Mouse (Mus musculus): ENCODE measurements around the gene Prdm12. TPM values are rescaled to one million over a fixed set of nuclear protein-coding genes. Genes with fewer than 3 reads are reported as not detected.
A peak's percentile ranks its signal among the peaks of the same experiment; 100 is the strongest.

Prdm12 gene
- total and polyA plus RNA-seq, 2 experiments from 2014 or later, result 1.9 to 2.5 TPM

DNA sequence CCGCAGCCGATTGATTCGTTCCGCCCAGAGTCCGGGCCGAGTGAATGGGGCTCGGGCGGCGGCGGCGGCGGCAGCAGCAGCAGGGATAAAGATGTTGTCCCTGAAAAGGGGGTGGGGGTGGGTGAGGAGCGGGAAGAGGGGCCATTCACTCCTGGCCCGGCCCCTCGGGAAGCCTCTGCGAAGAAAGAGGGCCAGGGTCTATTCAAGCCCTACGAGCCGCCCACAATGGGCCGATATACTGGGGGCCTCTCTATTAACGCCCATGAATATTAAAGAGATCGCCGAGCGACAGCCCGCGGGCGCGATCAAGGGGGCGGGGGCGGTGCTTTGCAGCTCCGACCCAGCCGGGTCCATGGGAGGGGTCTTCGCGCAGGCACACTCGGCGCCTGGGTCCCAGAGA, 3.1 kb upstream of the Prdm12 start:
- Histone ChIP-seq H3K27me3 (ENCODE audit: insufficient read depth, low read length) (peaks cover 78% of the 10 kb centered on the region), H3K9me3 (ENCODE audit: low read length) (no peaks in the 10 kb centered on the region), H3K36me3 (ENCODE audit: insufficient read depth) (no peaks in the 10 kb centered on the region), H3K27ac (ENCODE audit: low read depth, low read length) (no peak overlapping the region), H3K4me3 (ENCODE audit: low read depth, low read length) (peak overlapping the region; percentile 23), H3K9ac (no peak overlapping the region), H3K4me2 (ENCODE audit: low read depth) (peak overlapping the region; percentile 37), H3K4me1 (ENCODE audit: insufficient read depth) (peaks cover 8% of the 10 kb centered on the region)
- under 1% methylated on average over 34 of the region's 35 CpGs for WGBS
- no peak for TF ChIP-seq CTCF (IDR thresholded peaks at IDR 0.05; ENCODE audit: low read depth)
- DNase-seq, result no peak
- ATAC-seq, result no peak; the same call in 1 of the 2 replicates

DNA sequence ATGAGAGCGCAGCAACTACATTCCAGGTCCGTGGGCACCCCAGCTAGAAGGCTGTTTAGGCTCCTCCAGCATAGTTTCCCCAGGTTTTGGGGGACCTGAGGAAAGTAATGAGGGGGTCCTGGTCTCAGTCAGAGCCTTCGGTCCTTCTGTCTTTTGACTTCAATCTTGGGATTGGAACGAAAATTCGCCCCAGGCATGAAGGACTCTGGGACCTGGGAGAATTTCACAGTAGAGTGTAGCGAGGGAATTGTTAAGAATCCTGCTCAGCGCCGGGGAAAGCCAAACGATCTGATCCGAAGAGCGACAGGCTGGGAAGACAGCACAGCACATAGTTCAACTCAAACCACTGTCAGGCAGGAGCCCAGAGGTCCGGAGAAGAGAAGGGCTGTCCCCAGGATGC, 2.5 kb upstream of the Prdm12 start:
- Histone ChIP-seq H3K36me3 (ENCODE audit: insufficient read depth) (no peaks in the 10 kb centered on the region), H3K9me3 (ENCODE audit: low read length) (no peaks in the 10 kb centered on the region), H3K4me2 (ENCODE audit: low read depth) (peak overlapping the region; percentile 37; the same call in 1 of the 2 replicates), H3K4me3 (ENCODE audit: low read depth, low read length) (peak overlapping the region; percentile 23; the same call in 1 of the 2 replicates), H3K27ac (ENCODE audit: low read depth, low read length) (no peak overlapping the region), H3K9ac (no peak overlapping the region), H3K4me1 (ENCODE audit: insufficient read depth) (peaks cover 8% of the 10 kb centered on the region), H3K27me3 (ENCODE audit: insufficient read depth, low read length) (peaks cover 83% of the 10 kb centered on the region)
- no peak for ATAC-seq
- DNase-seq, result peak; percentile 48
- TF ChIP-seq CTCF (IDR thresholded peaks at IDR 0.05; ENCODE audit: low read depth), result no peak
- WGBS, result 3% methylated on average over 12 of the region's 12 CpGs

DNA sequence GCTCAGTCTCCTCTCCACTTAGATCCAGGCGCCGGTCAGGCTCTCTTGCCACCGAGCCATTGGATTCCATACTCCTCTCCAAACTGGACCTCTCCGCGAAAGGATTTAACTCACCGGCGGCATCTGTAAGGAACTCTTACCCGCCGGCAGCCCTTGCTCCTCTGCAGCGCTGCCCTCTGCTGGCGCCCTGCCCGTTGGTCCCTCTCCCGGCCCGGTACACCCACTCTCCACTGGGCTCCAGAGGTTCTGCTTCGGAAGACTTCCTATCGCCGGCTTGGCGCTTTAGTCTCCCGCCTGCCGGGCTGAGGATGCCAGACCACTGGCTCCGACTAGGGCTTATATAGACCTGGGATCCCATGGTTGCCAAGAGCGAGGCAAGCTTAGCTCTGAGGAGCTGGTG, 2.0 kb upstream of the Prdm12 start:
- DNase-seq (peak; percentile 51), ATAC-seq (peak; percentile 30; the same call in 1 of the 2 replicates)
- H3K36me3 ChIP-seq (ENCODE audit: insufficient read depth), result no peaks in the 10 kb centered on the region
- 0 out of 2 replicates have a peak overlapping the region, but pooled peaks have one; percentile 2 for H3K4me3 ChIP-seq (ENCODE audit: low read depth, low read length)
- peaks cover 8% of the 10 kb centered on the region for H3K4me1 ChIP-seq (ENCODE audit: insufficient read depth)
- peak; percentile 24; the same call in 1 of the 2 replicates for TF ChIP-seq CTCF (IDR thresholded peaks at IDR 0.05; ENCODE audit: low read depth)
- WGBS, result 2% methylated on average over 22 of the region's 22 CpGs
- H3K9me3 ChIP-seq (ENCODE audit: low read length), result no peaks in the 10 kb centered on the region
- H3K27me3 ChIP-seq (ENCODE audit: insufficient read depth, low read length), result peaks cover 85% of the 10 kb centered on the region
- no peak overlapping the region for H3K9ac ChIP-seq
- H3K27ac ChIP-seq (ENCODE audit: low read depth, low read length), result no peak overlapping the region
- no peak overlapping the region for H3K4me2 ChIP-seq (ENCODE audit: low read depth)

DNA sequence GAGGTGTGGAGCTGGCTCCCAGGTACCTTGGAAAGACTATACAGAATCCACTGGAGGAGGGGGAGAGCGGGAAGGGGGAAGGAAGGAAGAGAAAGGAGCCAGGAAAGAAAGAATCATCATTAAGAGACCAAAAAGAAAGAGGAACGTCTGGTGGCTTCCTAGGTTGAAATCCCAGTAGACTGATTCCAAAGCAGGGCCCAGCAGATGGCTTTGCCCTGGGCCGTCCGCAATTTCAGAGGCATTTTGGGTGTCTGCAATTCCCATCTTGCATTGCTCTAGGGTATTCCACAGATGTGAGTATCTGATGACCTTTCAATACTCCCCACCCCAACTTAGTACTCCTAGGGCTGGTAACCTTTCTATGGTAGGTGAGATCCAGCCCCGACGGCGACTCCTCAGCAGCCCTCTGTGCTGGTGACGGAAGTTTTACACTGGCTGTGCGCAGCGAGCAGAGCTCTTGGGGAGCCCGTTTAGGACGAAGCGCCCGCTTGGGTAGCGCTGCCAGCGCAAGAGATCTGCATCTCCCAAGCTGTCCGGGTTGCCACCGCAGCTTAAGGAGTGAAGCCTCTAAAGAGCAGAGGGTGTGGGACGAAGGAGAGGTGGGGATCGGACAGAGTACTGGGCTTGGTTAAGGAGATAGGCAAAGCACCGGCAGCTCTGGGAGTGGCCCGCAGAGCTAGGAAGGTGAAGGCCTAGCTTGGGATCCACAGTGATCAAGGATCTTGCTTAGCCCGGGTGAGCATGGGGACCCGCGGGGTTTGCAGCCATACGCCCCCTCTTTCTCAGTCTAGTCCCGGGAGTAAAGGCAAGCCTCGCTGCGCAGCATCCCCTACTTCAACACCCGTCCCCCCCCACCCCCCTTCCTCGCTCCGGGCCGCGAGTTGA, 1.0 kb upstream of the Prdm12 start:
- Histone ChIP-seq H3K9me3 (ENCODE audit: low read length) (no peaks in the 10 kb centered on the region), H3K36me3 (ENCODE audit: insufficient read depth) (no peaks in the 10 kb centered on the region), H3K27me3 (ENCODE audit: insufficient read depth, low read length) (peaks cover 82% of the 10 kb centered on the region), H3K4me3 (ENCODE audit: low read depth, low read length) (no peak overlapping the region; the same call in 1 of the 2 replicates), H3K9ac (no peak overlapping the region), H3K4me1 (ENCODE audit: insufficient read depth) (peaks cover 8% of the 10 kb centered on the region), H3K27ac (ENCODE audit: low read depth, low read length) (no peak overlapping the region), H3K4me2 (ENCODE audit: low read depth) (no peak overlapping the region)
- ATAC-seq (no peak), DNase-seq (no peak)
- WGBS, result 4% methylated on average over 30 of the region's 34 CpGs
- TF ChIP-seq CTCF (IDR thresholded peaks at IDR 0.05; ENCODE audit: low read depth), result no peak

DNA sequence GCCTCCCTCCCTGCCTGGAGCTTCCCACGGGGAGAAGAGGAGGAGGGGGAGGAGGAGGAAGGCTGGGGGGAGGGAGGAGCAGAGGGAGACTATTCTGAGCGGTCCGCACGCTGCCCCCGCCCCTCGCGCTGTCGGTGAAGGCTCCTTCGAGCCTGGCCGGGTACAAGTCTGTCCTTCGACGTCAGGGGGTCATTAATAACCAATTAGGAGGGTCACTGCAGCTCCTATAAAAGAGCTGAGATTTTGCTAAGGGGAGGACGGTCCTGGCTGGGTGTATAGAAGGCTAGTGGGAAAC, 424 bp upstream of the Prdm12 start:
- Histone ChIP-seq H3K4me1 (ENCODE audit: insufficient read depth) (peaks cover 8% of the 10 kb centered on the region), H3K9me3 (ENCODE audit: low read length) (no peaks in the 10 kb centered on the region), H3K36me3 (ENCODE audit: insufficient read depth) (no peaks in the 10 kb centered on the region), H3K9ac (no peak overlapping the region), H3K4me3 (ENCODE audit: low read depth, low read length) (no peak overlapping the region; the same call in 1 of the 2 replicates), H3K27ac (ENCODE audit: low read depth, low read length) (no peak overlapping the region), H3K27me3 (ENCODE audit: insufficient read depth, low read length) (peaks cover 81% of the 10 kb centered on the region), H3K4me2 (ENCODE audit: low read depth) (no peak overlapping the region)
- TF ChIP-seq CTCF (IDR thresholded peaks at IDR 0.05; ENCODE audit: low read depth), result no peak
- DNase-seq (no peak), ATAC-seq (no peak)
- under 1% methylated on average over 12 of the region's 13 CpGs for WGBS

DNA sequence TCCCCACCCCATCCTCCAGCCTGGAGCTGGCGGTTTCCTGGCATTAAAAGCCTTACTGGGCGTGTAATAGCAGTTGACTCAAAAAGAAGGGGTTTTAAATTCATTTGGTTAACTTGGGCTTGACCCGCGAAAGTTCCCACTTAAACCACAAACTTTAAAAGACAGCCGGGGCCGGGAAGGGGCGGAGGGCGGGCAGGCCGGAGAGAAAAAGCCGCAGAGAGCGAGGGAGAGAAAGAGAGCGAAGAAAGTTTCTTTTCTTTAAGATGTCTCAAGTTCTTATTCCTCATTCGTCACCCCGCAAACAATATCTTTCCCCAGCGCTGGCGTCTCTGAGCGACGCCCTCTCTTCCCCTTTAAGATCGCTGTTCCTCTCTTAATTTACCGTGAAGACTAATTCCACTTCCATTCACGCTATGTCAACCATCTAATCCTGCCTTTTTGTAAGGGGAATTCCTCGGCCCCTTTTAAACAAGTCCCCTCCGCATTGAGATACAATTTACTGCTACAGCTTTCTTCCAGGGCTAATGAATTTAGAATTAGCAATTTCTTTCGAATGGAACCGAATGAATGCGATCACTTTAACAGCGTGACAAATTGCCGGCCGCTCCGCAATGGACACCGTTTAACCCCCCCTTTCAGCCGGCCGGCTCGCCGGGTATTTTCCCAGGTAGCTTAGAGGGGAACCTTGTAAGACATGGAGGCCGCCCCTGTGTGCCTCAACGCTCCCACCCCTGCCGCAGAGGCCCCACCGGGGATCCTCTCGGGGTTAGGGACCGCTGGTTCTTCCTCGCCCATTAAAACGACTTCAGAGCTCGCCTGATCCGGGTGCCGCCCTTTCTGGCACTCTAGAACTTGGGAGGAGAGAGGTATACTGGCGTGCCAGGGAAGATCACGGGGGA, 1.0 kb downstream of the Prdm12 start:
- TF ChIP-seq CTCF (IDR thresholded peaks at IDR 0.05; ENCODE audit: low read depth), result no peak
- no peak overlapping the region for H3K4me2 ChIP-seq (ENCODE audit: low read depth)
- H3K9ac ChIP-seq, result no peak overlapping the region
- H3K4me1 ChIP-seq (ENCODE audit: insufficient read depth), result peaks cover 8% of the 10 kb centered on the region
- no peak for ATAC-seq
- WGBS, result 2% methylated on average over 48 of the region's 48 CpGs
- no peaks in the 10 kb centered on the region for H3K36me3 ChIP-seq (ENCODE audit: insufficient read depth)
- H3K9me3 ChIP-seq (ENCODE audit: low read length), result no peaks in the 10 kb centered on the region
- DNase-seq, result peak; percentile 35
- no peak overlapping the region for H3K27ac ChIP-seq (ENCODE audit: low read depth, low read length)
- peak overlapping the region; percentile 7; the same call in 1 of the 2 replicates for H3K4me3 ChIP-seq (ENCODE audit: low read depth, low read length)
- peaks cover 68% of the 10 kb centered on the region for H3K27me3 ChIP-seq (ENCODE audit: insufficient read depth, low read length)

Data from forebrain, postnatal 0 days (tissue).